Mouse (Mus musculus): ENCODE measurements around the gene Pcdh15.

The Pcdh15 gene

DNA sequence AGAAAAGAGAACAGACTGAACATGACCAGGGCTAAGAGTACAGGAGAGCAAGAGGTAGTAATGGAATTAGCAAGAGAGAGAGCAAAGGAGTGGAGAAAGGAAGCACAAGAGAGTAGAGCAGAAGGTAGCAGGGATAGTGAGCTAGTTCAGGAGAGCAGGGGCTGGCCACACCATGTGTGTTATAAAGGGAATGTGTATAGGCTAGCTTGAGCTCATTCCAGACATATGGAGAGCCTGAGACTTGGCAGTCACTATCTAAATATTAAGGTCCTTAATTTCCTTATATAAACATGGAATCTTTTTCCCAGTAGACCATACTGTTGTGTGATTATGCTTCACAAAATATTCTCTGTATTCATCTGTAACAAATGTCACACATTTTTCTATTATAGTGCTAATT is 1159.5 kb downstream of the Pcdh15 start:
- no peak for DNase-seq (ENCODE audit: extremely low read depth, insufficient read length, low spot score)

DNA sequence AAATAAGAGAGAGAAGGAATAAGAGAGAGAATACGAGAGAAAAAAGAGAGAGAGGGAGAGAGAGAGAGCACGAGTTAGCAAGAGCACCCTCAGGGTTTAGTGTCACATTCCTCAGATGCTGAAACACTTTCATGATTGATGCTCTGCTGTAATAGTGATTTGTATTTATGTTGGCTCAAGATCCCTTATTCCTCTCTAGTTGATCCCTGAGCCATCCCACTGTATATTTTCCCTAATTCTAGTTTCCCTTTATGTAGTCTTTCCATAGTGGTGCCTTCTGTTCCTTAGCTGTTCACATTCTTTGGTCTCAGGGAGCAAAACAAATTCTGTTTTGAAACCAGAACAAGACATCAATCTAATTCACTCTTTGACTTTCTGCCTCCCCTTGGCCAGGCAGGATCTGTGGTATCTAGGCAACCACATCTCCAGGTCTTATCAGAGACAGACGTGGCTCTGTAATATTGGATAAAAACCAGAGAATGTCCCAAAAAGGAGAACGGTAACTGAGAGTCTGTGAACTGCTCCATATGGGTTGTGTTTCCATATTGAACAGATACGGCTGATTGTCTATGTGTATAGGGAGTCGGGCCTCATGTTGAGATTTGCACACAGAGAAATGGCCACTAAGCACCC is 1170.6 kb downstream of the Pcdh15 start:
- DNase-seq (ENCODE audit: extremely low read depth, insufficient read length, low spot score) = no peak

DNA sequence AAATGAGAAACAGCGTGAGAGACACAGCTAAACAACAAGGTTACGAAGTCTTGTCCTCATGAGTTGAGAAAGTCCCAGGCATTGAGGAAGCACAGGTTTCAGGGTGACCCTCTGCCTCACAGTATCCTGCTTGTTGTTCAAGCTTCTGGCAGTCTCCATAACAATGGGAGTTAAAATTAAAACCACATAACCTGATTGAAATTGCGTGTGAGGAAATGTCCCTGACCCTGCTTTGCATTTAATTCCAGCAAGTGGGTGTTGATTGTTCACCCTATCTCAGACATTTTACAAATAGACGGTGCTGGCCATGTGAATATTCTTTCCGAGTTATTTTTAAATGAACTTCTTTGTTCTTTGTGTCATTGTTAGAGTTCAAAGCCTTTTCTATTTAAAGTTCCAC is 1171.8 kb downstream of the Pcdh15 start:
- no peak for DNase-seq (ENCODE audit: extremely low read depth, insufficient read length, low spot score)

DNA sequence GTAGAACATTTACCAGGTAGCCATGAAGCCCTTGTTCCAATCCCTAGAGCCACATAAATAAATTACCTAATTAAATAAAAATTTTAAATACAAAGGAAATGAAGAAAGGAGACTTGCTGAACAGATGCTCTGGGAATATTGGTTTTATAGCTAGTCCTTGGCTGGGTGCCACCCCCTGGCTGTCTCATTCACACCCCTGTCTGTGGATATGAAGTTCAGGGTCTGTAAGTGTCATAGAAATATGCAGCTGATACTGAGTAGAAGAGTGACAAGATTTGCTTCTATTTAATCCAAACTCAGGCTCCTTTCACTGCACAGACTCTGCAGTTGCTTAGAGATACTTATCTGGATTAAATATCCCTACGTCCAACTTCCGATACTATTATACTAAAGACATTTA is 1205.0 kb downstream of the Pcdh15 start:
- DNase-seq (ENCODE audit: extremely low read depth, insufficient read length, low spot score) = no peak

- DNase-seq (ENCODE audit: extremely low read depth, insufficient read length, low spot score) = no peak
These were observed 1206.5 kb downstream of the Pcdh15 start for GRCm38 (mm10) chr10:74305439-74306158.

GRCm38 (mm10) chr10:74307035-74307434 is 1207.9 kb downstream of the Pcdh15 start:
- no peak for DNase-seq (ENCODE audit: extremely low read depth, insufficient read length, low spot score)

- DNase-seq (ENCODE audit: extremely low read depth, insufficient read length, low spot score) = no peak
These were observed 1216.9 kb downstream of the Pcdh15 start for GRCm38 (mm10) chr10:74316091-74316490.

DNA sequence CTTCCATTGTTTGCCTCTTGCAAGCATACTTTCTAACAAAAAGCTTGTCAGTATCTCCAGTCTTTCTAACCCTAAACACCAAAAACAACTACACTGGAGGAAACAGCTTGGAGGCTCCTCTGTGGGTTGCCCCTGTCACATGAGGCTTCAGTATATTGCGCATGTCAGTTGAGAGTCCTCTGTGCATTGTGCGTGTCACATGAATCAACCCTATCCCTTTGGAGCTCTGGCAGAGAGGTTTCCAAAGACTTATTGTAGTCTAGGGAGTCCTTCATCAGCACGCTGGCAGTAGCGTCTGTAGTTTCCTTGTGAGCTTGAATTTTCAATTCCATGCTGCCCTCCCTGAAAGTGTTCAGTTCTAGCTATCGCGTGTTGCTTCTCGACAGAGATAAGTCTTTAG is 1236.3 kb downstream of the Pcdh15 start:
- DNase-seq (ENCODE audit: extremely low read depth, insufficient read length, low spot score) = no peak

- no peak for DNase-seq (ENCODE audit: extremely low read depth, insufficient read length, low spot score)
These were observed 1240.4 kb downstream of the Pcdh15 start for GRCm38 (mm10) chr10:74339247-74340160.

GRCm38 (mm10) chr10:74359526-74359925 is 1260.4 kb downstream of the Pcdh15 start:
- DNase-seq (ENCODE audit: extremely low read depth, insufficient read length, low spot score) = no peak

- DNase-seq (ENCODE audit: extremely low read depth, insufficient read length, low spot score) = no peak
These were observed 1279.6 kb downstream of the Pcdh15 start for GRCm38 (mm10) chr10:74378697-74379096.

DNA sequence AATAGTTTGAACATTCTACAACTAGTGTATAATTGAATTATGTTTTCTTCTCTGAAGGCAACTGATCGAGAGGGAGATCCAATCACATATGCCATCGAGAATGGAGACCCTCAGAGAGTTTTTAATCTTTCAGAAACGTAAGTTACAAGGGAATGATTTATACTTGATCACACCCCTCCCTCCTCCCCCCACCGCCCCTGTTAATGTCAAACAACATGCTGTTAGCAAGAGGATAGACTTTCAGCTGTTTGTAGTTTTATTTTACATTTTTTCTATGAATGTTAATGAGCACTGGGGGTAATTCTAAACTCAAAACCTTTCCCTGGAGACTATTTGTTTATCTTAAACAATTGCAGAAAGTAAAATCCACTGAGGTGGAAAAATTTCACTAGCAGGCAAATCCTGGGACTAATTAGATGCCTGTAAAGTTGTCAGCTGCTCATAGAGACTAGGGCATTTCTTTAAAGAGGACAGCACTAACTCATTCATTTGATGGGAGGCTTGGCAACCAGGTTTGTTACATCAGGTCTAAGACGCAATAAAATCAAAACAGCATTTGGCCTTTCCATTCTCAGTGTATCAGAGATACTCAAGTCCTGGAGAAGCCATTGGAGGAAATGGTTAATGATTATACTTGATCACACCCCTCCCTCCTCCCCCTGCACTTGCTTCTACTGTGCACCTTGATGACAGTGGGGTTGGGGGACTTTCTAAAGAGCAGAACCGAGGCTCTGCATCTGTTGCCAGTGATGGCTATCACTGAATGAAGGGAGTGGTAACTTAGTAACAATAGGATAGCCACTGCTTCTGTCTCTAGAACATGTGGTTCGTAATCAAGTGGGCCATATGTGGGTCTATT is 1280.4 kb downstream of the Pcdh15 start:
- DNase-seq (ENCODE audit: extremely low read depth, insufficient read length, low spot score) = no peak

- no peak for DNase-seq (ENCODE audit: extremely low read depth, insufficient read length, low spot score)
These were observed 1288.7 kb downstream of the Pcdh15 start for GRCm38 (mm10) chr10:74387538-74388499.

DNA sequence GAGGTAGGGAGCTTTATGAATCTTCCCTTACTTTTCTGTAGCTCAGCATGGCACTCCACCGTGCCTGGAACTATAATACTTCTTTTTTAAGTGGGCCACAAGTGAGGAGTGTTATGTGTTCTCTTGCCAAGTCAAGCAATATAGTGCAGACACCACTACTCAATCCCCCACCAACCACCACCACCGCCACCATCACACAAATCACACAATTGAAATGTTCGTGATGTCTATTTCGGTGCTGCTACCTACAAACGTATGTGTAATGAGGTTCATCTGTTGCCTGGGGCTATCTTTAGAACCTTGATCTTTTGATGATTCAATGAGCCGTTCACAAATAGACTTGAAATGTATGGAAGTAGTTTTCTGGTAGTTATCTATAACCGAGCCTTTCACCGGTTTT is 1304.0 kb downstream of the Pcdh15 start:
- DNase-seq (ENCODE audit: extremely low read depth, insufficient read length, low spot score) = no peak

DNA sequence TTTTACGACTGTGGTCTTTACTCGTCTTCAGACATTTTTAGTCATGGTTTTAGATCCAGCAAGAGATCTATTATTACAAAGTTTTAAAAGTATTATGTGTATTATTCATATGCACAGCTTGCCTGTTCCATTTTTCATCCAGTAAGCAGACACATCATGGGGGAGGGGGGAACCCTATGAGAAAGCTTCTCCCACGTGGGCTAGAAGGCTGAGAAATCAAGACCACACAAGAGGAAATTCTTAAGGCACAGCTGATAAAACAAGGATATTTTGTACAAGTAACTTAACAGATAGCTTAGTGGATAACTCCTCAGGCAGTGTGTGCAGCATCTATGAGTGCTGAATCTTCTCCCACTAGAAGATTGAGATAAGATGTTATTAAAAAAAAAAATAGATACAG is 1314.9 kb downstream of the Pcdh15 start:
- no peak for DNase-seq (ENCODE audit: extremely low read depth, insufficient read length, low spot score)

DNA sequence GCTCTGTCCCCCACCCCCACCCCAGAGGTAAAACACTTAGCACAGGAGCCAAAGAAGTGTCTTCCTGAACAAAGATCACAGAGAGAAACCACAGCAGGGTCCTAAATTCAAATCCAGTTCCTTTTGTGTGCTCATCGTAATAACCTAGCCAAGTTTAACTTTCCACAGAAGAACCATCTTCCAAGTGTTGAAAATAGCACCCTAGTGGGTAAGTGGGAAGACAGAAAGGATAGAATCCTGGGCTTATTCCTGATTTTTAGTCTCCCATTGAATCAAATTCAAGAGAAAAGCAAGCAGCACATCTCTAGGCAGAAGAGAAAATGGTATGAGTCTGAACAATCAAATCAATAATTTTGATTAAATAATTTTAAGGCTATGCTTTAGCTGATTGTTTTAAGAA is 1315.8 kb downstream of the Pcdh15 start:
- no peak for DNase-seq (ENCODE audit: extremely low read depth, insufficient read length, low spot score)

DNA sequence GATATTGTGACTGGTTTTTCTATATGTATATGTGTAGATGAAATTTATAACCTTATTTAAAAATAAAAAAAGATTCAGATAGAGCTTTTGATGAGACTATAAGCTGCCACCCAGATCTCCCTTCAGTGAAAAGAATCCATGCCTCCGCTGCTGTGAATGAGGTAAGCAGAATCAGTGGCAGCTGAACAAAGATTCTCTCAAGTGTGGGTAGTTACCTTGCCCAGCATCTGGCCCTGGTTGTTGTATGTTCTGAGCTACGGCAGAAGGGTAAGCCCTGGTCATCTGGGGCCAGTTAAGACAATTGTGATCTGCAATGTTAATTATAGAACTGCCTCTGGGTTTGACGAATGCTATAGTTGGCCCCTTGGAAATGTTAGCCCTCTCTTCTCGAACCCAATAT is 1316.2 kb downstream of the Pcdh15 start:
- no peak for DNase-seq (ENCODE audit: extremely low read depth, insufficient read length, low spot score)

GRCm38 (mm10) chr10:74415949-74416348 is 1316.8 kb downstream of the Pcdh15 start:
- DNase-seq (ENCODE audit: extremely low read depth, insufficient read length, low spot score) = no peak

DNA sequence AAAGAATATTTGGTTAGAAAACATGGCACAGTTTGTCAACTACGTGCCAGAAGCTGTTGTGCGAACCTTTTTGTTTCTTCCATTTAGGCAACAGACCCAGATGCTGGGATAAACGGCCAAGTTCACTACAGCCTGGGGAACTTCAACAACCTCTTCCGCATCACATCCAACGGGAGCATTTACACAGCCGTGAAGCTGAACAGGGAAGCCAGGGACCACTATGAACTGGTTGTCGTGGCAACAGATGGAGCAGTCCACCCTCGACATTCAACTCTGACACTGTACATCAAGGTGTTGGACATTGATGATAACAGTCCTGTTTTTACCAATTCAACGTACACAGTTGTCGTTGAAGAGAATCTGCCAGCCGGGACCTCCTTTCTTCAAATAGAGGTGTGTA is 1350.9 kb downstream of the Pcdh15 start:
- no peak for DNase-seq (ENCODE audit: extremely low read depth, insufficient read length, low spot score)
